8 mouse cellular contexts compared by ENCODE assay signal in the genomic region with DNA sequence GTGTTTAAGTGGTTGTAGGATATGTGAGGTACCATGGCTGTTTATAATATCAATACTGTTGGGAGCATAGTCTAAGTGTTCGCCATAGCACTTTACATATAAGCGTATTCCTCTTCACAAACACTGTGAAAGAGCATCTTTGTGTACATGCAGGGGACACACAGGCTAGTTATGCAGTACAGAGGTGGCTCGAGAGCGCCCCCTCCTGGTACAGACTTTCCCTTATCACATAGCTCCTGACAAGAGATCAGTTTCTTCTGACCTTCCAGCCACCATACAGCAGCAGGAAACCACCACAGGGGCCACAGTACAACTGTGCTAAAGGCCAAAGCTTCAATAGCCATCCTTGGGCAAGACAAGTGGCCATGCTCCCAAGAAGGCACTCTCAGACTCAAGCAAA. TPM values are rescaled to one million over a fixed set of nuclear protein-coding genes. Genes with fewer than 3 reads are reported as not detected.
DNase-seq lines count a peak whose midpoint lies in the region; ATAC-seq and TF ChIP-seq lines count a peak whose summit lies in the region.

No protein-coding gene starts in this region.

- ATAC-seq in kidney, postnatal 0 days (replicated peaks; ENCODE audit: low FRiP score, low read depth) = no peak; the same call in 1 of the 2 replicates

- WGBS in kidney, postnatal 0 days = 64% methylated on average over 4 of the region's 4 CpGs

- H3K4me1 ChIP-seq in kidney, postnatal 0 days (replicated peaks; ENCODE audit: insufficient read depth, low read length) = no peaks in the 10 kb centered on the region

- H3K9me3 ChIP-seq in kidney, postnatal 0 days (replicated peaks; ENCODE audit: low read length) = no peaks in the 10 kb centered on the region

- H3K4me3 ChIP-seq in kidney, postnatal 0 days (replicated peaks; ENCODE audit: low read depth, low read length) = no peak overlapping the region

- H3K27me3 ChIP-seq in kidney, postnatal 0 days (ENCODE audit: insufficient read depth, low read length) = no peaks in the 10 kb centered on the region

- H3K4me2 ChIP-seq in kidney, postnatal 0 days (ENCODE audit: low read length) = no peak overlapping the region

- H3K9ac ChIP-seq in kidney, postnatal 0 days (ENCODE audit: low read depth, low read length) = no peak overlapping the region

- peaks cover 82% of the 10 kb centered on the region for H3K36me3 ChIP-seq in kidney, postnatal 0 days (ENCODE audit: insufficient read depth, low read length)

- peak; percentile 74 for TF ChIP-seq CTCF in kidney, postnatal 0 days (IDR thresholded peaks at IDR 0.05; ENCODE audit: low read depth)

- DNase-seq in kidney, postnatal 0 days (ENCODE audit: low spot score) = peak; percentile 66
- DNase-seq in kidney, adult 11 months = no peak
- peak; percentile 63 for DNase-seq in MN1 (ENCODE audit: low spot score)
- DNase-seq in cerebellum, adult 9-11 months = peak; percentile 60
- peak; percentile 43 to 51 for DNase-seq in gastrocnemius, postnatal 4 days (ENCODE audit: low spot score in 2 of 2)
- DNase-seq in left cerebral cortex, postnatal 4 days = peak; percentile 64
- peak; percentile 86 for DNase-seq in naive thymus-derived CD4-positive, alpha-beta T cell, adult 2 months (ENCODE audit: low read depth)
- no peak for DNase-seq in urinary bladder, adult 2 months (ENCODE audit: low spot score)

- no peak overlapping the region for H3K27ac ChIP-seq in kidney, postnatal 0 days

- intact Hi-C loops in left cerebral cortex, postnatal 4 days (cut with DNase I) = no loop called here

RNA-seq across cellular contexts. Expression of gene Mfsd10, which starts 10.6 kb away (rescaled TPM):
- 86.9 and 108 TPM in 2 replicates for polyA plus RNA-seq in kidney, postnatal 0 days (2015; fragmentation: Nextera tagmentation; extraction: Ambion mirVana)
- 10 to 100 TPM; 30.7 to 31.8 TPM for total RNA-seq in gastrocnemius, postnatal 4 days (2021)
- total RNA-seq in left cerebral cortex, postnatal 4 days (2021) = 10 to 100 TPM; 68.9 to 81.6 TPM
- polyA plus RNA-seq in urinary bladder, adult 2 months (2012; rRNA removed) = 74.3 and 104 TPM in 2 replicates

RNA-seq across cellular contexts. Expression of gene Nop14, which starts 12.4 kb away (rescaled TPM):
- polyA plus RNA-seq in kidney, postnatal 0 days (2015; fragmentation: Nextera tagmentation; extraction: Ambion mirVana) = 22.3 and 22.7 TPM in 2 replicates
- total RNA-seq in gastrocnemius, postnatal 4 days (2021) = 10 to 100 TPM; 17.3 to 18.5 TPM
- 10 to 100 TPM; 23.8 to 25.2 TPM for total RNA-seq in left cerebral cortex, postnatal 4 days (2021)
- 20.0 and 22.9 TPM in 2 replicates for polyA plus RNA-seq in urinary bladder, adult 2 months (2012; rRNA removed)

RNA-seq across cellular contexts. Expression of gene Grk4, which starts 12.6 kb away (rescaled TPM):
- polyA plus RNA-seq in kidney, postnatal 0 days (2015; fragmentation: Nextera tagmentation; extraction: Ambion mirVana) = 2.2 and 3.6 TPM in 2 replicates
- total RNA-seq in gastrocnemius, postnatal 4 days (2021) = 1 to 10 TPM; 1.9 to 3.0 TPM
- 1 to 10 TPM; 6.2 to 6.5 TPM for total RNA-seq in left cerebral cortex, postnatal 4 days (2021)
- 4.5 and 8.7 TPM in 2 replicates for polyA plus RNA-seq in urinary bladder, adult 2 months (2012; rRNA removed)

Comparison
In these comparisons a context has a peak if more than half of its experiments do, and no peak if none do; other contexts are left out.
1. DNase-seq: peak in kidney, postnatal 0 days (single experiment), MN1 (single experiment), cerebellum, adult 9-11 months (single experiment), gastrocnemius, postnatal 4 days (2 of 2), left cerebral cortex, postnatal 4 days (single experiment) and naive thymus-derived CD4-positive, alpha-beta T cell, adult 2 months (single experiment); none in kidney, adult 11 months (single experiment) and urinary bladder, adult 2 months (single experiment).